Mouse (Mus musculus): ENCODE measurements around the gene Zfp385c. TPM values are rescaled to one million over a fixed set of nuclear protein-coding genes. Genes with fewer than 3 reads are reported as not detected.
A peak's percentile ranks its signal among the peaks of the same experiment; 100 is the strongest.

Zfp385c gene
- polyA plus RNA-seq, 1 experiment from 2014 or later: 0.23 TPM

GRCm38 (mm10) chr11:100604321-100605005 is 87.8 kb downstream of the Zfp385c start:
- no peak overlapping the region for H3K4me3 ChIP-seq
- H3K9me3 ChIP-seq: no peaks in the 10 kb centered on the region
- no peak overlapping the region for H3K4me2 ChIP-seq (replicated peaks)
- H3K27me3 ChIP-seq: no peaks in the 10 kb centered on the region
- peaks cover 20% of the 10 kb centered on the region for H3K36me3 ChIP-seq
- no peak overlapping the region for H3K9ac ChIP-seq (replicated peaks)
- H3K27ac ChIP-seq (replicated peaks): no peak overlapping the region
- no peak for ATAC-seq (replicated peaks)
- WGBS: 75% methylated on average over 4 of the region's 4 CpGs
- H3K4me1 ChIP-seq: peaks cover 24% of the 10 kb centered on the region

GRCm38 (mm10) chr11:100603813-100604212 is 88.4 kb downstream of the Zfp385c start:
- no peaks in the 10 kb centered on the region for H3K27me3 ChIP-seq
- H3K27ac ChIP-seq (replicated peaks): 0 out of 2 replicates have a peak overlapping the region, but pooled peaks have one; percentile 33
- no peak overlapping the region for H3K4me2 ChIP-seq (replicated peaks)

DNA sequence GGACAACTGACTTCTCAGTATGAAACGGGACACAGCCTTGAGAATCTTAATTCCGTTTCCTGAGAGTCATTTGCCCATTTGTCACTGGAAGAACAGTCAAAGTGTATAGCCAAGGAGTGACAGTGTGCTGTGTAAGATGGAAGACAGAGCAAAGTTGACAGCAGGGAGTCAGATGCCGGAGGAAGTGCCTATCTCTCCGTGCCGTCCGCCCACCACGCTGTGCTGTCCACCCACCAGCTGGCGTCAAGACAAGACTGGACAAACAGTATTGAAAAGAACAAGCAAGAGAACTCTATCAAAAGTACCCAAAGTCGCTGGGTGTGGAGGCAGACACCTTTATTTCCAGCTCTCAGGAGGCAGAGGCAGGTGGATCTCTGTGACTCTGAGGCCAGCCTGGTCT is 89.1 kb downstream of the Zfp385c start:
- Histone ChIP-seq H3K4me1 (peaks cover 23% of the 10 kb centered on the region), H3K36me3 (peaks cover 33% of the 10 kb centered on the region), H3K9me3 (no peaks in the 10 kb centered on the region), H3K4me3 (no peak overlapping the region), H3K9ac (replicated peaks) (no peak overlapping the region), H3K4me2 (replicated peaks) (no peak overlapping the region), H3K27ac (replicated peaks) (no peak overlapping the region), H3K27me3 (no peaks in the 10 kb centered on the region)
- WGBS: 90% methylated on average over 9 of the region's 9 CpGs
- no peak for ATAC-seq (replicated peaks)

More at GRCm38 (mm10) chr11:100603813-100604212, 88.4 kb downstream of the Zfp385c start:
- 75% methylated on average over 8 of the region's 8 CpGs for WGBS
- H3K9me3 ChIP-seq: no peaks in the 10 kb centered on the region
- H3K36me3 ChIP-seq: peaks cover 26% of the 10 kb centered on the region
- no peak overlapping the region for H3K9ac ChIP-seq (replicated peaks)
- peaks cover 24% of the 10 kb centered on the region for H3K4me1 ChIP-seq
- no peak for ATAC-seq (replicated peaks)
- H3K4me3 ChIP-seq: no peak overlapping the region

DNA sequence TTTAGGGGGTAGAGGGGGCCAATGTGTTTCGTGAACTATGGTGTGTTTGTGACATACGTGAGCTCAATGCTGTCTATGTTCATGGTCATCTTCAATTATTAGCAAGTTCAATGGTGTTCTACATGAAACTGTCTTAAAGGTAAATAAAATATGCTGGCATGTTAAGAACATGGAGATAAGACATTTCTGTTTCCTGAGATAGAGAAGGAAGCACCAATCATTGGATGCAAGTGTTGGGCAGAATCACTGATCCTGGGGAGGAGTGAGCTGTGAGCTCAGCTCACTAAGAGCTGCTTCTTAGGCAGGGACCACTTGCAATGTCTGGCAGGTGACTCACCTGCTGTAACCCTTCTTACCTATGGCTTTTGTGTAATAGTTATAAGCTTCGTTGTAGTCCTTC is 90.9 kb downstream of the Zfp385c start:
- Histone ChIP-seq H3K36me3 (peaks cover 51% of the 10 kb centered on the region), H3K4me2 (replicated peaks) (no peak overlapping the region), H3K27me3 (no peaks in the 10 kb centered on the region), H3K9me3 (no peaks in the 10 kb centered on the region), H3K4me3 (no peak overlapping the region), H3K9ac (replicated peaks) (no peak overlapping the region), H3K27ac (replicated peaks) (no peak overlapping the region), H3K4me1 (peaks cover 21% of the 10 kb centered on the region)
- ATAC-seq (replicated peaks): no peak
- WGBS: 94% methylated on average over 3 of the region's 3 CpGs

DNA sequence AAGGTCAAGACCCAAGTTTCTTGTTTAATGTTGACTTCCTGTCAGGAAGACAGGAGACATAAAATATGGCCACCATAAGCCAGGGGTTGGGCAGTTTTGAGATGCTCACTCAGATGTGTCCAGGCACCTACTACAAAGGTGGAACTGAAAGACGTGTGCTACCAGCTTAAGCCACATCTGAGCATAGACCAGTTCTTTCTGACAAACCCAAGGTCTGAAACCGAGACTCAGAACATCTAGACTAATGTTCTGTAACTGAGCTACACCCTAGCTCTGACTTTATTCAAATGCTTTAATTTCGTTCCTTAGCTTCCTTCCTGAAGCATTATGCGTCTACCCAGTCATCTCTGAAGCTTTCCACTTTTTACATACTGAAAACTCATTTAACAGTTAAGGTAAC is 94.2 kb downstream of the Zfp385c start:
- no peaks in the 10 kb centered on the region for H3K27me3 ChIP-seq
- H3K4me1 ChIP-seq: no peaks in the 10 kb centered on the region
- peaks cover 81% of the 10 kb centered on the region for H3K36me3 ChIP-seq
- H3K9ac ChIP-seq (replicated peaks): no peak overlapping the region
- 93% methylated on average over 4 of the region's 4 CpGs for WGBS
- ATAC-seq (replicated peaks): no peak
- H3K4me2 ChIP-seq (replicated peaks): no peak overlapping the region
- no peak overlapping the region for H3K4me3 ChIP-seq
- H3K9me3 ChIP-seq: no peaks in the 10 kb centered on the region
- no peak overlapping the region for H3K27ac ChIP-seq (replicated peaks)

DNA sequence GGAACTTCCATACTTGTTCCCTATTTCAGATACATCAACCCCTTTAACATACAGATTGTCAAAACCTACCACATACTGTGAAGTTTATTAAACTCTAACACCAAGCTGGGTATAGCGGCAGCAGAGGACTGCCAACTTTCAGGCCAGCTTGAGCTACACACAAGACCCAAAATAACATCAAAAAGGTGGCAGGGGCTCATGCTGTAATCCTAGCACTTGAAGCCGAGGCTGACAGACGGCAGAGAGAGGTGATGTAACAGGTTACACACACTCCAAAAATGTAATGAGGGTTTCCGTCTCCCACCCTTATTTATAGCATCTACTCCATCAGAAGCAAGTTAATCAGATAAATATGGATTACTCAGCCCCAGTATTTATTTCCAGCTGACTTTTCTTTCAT is 96.7 kb downstream of the Zfp385c start:
- H3K36me3 ChIP-seq: peaks cover 95% of the 10 kb centered on the region
- ATAC-seq (replicated peaks): no peak
- H3K9ac ChIP-seq (replicated peaks): no peak overlapping the region
- no peak overlapping the region for H3K4me2 ChIP-seq (replicated peaks)
- no peaks in the 10 kb centered on the region for H3K27me3 ChIP-seq
- H3K4me1 ChIP-seq: no peaks in the 10 kb centered on the region
- H3K27ac ChIP-seq (replicated peaks): no peak overlapping the region
- no peaks in the 10 kb centered on the region for H3K9me3 ChIP-seq
- H3K4me3 ChIP-seq: no peak overlapping the region
- 83% methylated on average over 4 of the region's 4 CpGs for WGBS

GRCm38 (mm10) chr11:100594608-100595007 is 97.6 kb downstream of the Zfp385c start:
- WGBS: 92% methylated on average over 7 of the region's 7 CpGs
- Histone ChIP-seq H3K9me3 (no peaks in the 10 kb centered on the region), H3K27ac (replicated peaks) (no peak overlapping the region), H3K4me1 (no peaks in the 10 kb centered on the region), H3K36me3 (peaks cover 94% of the 10 kb centered on the region), H3K4me2 (replicated peaks) (no peak overlapping the region), H3K4me3 (no peak overlapping the region), H3K27me3 (no peaks in the 10 kb centered on the region), H3K9ac (replicated peaks) (no peak overlapping the region)
- no peak for ATAC-seq (replicated peaks)

DNA sequence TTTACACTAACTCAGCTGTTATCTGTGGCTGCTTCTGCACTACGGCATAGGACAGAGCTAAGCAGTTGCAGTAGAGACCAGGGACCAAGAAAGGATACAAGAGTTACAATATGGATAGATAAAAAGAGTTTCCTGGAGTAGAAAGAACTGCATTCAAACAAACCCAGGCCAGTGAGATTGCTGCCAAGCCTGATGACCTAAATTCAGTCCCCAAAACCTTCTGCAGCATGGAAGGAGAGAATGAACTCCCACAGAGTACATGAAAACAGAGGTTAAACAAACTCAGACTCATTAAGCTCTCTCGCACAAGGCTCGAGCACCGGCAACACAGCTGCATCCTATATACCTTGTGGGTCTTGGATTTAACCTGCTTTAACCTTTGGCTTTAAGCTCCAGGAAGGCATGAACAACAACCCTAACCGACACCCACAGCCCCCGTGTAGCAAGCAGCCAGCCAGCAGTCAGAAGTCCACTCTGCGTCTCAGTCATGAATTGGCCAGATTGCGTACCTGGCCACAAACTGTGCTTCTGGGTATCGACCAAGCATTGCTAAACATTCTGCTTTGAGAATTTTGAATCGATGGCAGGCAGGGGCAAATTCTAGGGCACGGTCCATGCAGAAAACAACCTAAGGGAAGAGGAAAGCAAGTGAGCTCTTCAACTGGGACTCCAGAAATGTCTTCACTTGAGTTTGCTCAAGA is 99.8 kb downstream of the Zfp385c start:
- Histone ChIP-seq H3K4me1 (no peaks in the 10 kb centered on the region), H3K4me2 (replicated peaks) (no peak overlapping the region), H3K36me3 (peaks cover 94% of the 10 kb centered on the region), H3K27ac (replicated peaks) (no peak overlapping the region), H3K4me3 (no peak overlapping the region), H3K27me3 (no peaks in the 10 kb centered on the region), H3K9me3 (no peaks in the 10 kb centered on the region), H3K9ac (replicated peaks) (no peak overlapping the region)
- 91% methylated on average over 11 of the region's 11 CpGs for WGBS
- no peak for ATAC-seq (replicated peaks)

GRCm38 (mm10) chr11:100588462-100588861 is 103.8 kb downstream of the Zfp385c start:
- H3K4me2 ChIP-seq (replicated peaks): no peak overlapping the region
- no peak overlapping the region for H3K9ac ChIP-seq (replicated peaks)
- H3K4me3 ChIP-seq: no peak overlapping the region
- no peaks in the 10 kb centered on the region for H3K4me1 ChIP-seq
- H3K27me3 ChIP-seq: no peaks in the 10 kb centered on the region
- WGBS: 95% methylated on average over 2 of the region's 2 CpGs
- H3K9me3 ChIP-seq: no peaks in the 10 kb centered on the region
- H3K27ac ChIP-seq (replicated peaks): no peak overlapping the region
- no peak for ATAC-seq (replicated peaks)
- peaks cover 94% of the 10 kb centered on the region for H3K36me3 ChIP-seq

DNA sequence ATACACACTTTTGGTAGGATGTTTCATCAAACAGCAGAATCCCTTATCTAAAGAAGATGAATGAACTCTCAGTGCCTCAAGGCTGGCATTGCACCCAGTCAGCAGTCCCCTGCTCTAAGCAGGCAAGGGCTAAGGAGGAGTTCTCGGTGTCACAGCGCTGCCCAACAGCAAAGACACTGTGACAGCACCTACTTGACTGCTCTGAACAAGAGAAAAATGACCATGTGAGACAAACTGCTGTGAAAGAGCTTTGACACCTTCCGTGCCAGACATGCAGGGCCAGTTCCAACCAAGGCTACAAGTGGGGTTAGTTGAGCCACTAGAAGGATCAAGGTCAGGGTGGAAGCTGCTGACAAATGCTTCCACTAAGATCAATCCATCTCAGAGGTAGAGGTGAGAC is 107.1 kb downstream of the Zfp385c start:
- no peak for ATAC-seq (replicated peaks)
- peaks cover 88% of the 10 kb centered on the region for H3K36me3 ChIP-seq

DNA sequence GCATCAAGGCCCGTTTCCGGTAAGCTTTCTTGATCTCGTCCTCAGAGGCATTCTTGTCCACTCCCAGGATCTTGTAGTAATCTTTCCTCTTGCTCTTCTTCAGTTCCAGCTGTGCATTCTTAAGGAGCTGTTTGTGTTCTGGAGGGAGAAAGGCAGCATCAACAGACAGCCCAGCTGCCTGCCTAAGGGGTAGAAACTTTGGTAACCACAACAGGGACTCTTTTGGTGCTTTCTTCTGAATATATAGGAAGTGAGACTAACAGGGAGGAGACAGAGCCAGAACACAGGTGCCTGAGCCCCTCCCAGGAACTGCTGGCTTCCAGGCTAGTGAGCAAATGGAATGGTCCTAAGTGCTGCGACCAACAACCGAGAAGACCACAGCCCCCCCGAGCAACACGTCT is 107.7 kb downstream of the Zfp385c start:
- no peak for ATAC-seq (replicated peaks)
- Histone ChIP-seq H3K4me1 (no peaks in the 10 kb centered on the region), H3K27ac (replicated peaks) (no peak overlapping the region), H3K4me2 (replicated peaks) (no peak overlapping the region), H3K9me3 (no peaks in the 10 kb centered on the region), H3K9ac (replicated peaks) (no peak overlapping the region), H3K36me3 (peaks cover 88% of the 10 kb centered on the region), H3K4me3 (no peak overlapping the region), H3K27me3 (no peaks in the 10 kb centered on the region)
- 90% methylated on average over 7 of the region's 7 CpGs for WGBS

More for the DNA sequence above, 107.1 kb downstream of the Zfp385c start:
- 93% methylated on average over 3 of the region's 3 CpGs for WGBS
- Histone ChIP-seq H3K27me3 (no peaks in the 10 kb centered on the region), H3K4me2 (replicated peaks) (no peak overlapping the region), H3K9me3 (no peaks in the 10 kb centered on the region), H3K9ac (replicated peaks) (no peak overlapping the region), H3K27ac (replicated peaks) (no peak overlapping the region), H3K4me3 (no peak overlapping the region), H3K4me1 (no peaks in the 10 kb centered on the region)

DNA sequence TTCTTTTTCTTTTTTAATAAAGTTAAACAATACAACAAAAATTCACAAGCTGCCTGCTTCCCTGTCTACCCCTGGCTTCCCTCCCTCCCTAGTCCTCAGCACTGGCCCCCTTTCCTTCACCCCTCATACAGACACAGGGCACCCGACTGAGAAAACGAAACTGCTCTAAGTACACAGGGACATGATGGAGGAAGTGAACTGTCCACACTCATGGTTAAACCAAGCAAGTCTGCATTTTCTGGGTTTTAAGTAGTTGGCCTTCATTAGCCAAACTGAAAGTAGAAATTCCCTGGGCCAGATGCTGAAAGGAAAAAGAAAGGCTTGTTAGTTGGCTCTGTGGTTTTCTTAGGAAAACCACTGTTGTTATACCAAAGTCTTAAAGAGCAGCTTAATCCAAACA is 109.4 kb downstream of the Zfp385c start:
- Histone ChIP-seq H3K4me1 (no peaks in the 10 kb centered on the region), H3K27ac (replicated peaks) (no peak overlapping the region), H3K4me3 (no peak overlapping the region), H3K9me3 (no peaks in the 10 kb centered on the region), H3K36me3 (peaks cover 76% of the 10 kb centered on the region), H3K9ac (replicated peaks) (no peak overlapping the region), H3K27me3 (no peaks in the 10 kb centered on the region), H3K4me2 (replicated peaks) (no peak overlapping the region)
- ATAC-seq (replicated peaks): no peak
- 100% methylated on average over 2 of the region's 2 CpGs for WGBS

All from forebrain, embryonic 15.5 days (tissue).